Mouse (Mus musculus) forebrain, embryonic 11.5 days (tissue): Measurements from ENCODE around the gene Defb46. TPM values are rescaled to one million over a fixed set of nuclear protein-coding genes. Genes with fewer than 3 reads are reported as not detected.

Source experiments
- ATAC-seq: fragments of 200-750 bp; cut with Nextera tagmentation; replicated peaks from 2 replicates; pipeline ENCODE4 v1.8.0; 2017; ENCODE audit warnings: moderate TSS enrichment; ENCODE audit not compliant: low FRiP score
- DNase-seq: peaks from one replicate; pipeline ENCODE4 v3.0.0-alpha.2; 2017; ENCODE audit warnings: low spot score
- H3K27ac ChIP-seq: fragments of 300-500 bp; sonication (generic); 2 replicates; pipeline ENCODE4 v1.5.1; 2014; ENCODE audit warnings: low read depth, low read length
- H3K27me3 ChIP-seq: fragments of 300-500 bp; sonication (generic); 2 replicates; pipeline ENCODE4 v1.6.1; 2014; ENCODE audit warnings: mild to moderate bottlenecking, low read length, mixed read lengths; ENCODE audit not compliant: control insufficient read depth, insufficient read depth
- H3K36me3 ChIP-seq: fragments of 300-500 bp; sonication (generic); 2 replicates; pipeline ENCODE4 v1.6.1; 2014; ENCODE audit warnings: mild to moderate bottlenecking, low read length, moderate library complexity, mixed read lengths; ENCODE audit not compliant: control insufficient read depth, insufficient read depth
- H3K4me1 ChIP-seq: fragments of 300-500 bp; sonication (generic); replicated peaks from 2 replicates; pipeline ENCODE4 v1.6.1; 2014; ENCODE audit warnings: low read length, mixed read lengths; ENCODE audit not compliant: control insufficient read depth, insufficient read depth
- H3K4me2 ChIP-seq: fragments of 300-500 bp; sonication (generic); 2 replicates; pipeline ENCODE4 v1.6.1; 2014; ENCODE audit warnings: low read depth, mild to moderate bottlenecking, low read length, moderate library complexity, mixed read lengths; ENCODE audit not compliant: severe bottlenecking
- H3K4me3 ChIP-seq: fragments of 300-500 bp; sonication (generic); 2 replicates; pipeline ENCODE4 v1.5.1; 2014; ENCODE audit warnings: low read depth, low read length
- H3K9ac ChIP-seq: fragments of 300-500 bp; sonication (generic); 2 replicates; pipeline ENCODE4 v1.6.1; 2014; ENCODE audit warnings: low read length
- H3K9me3 ChIP-seq: fragments of 300-500 bp; sonication (generic); 2 replicates; pipeline ENCODE4 v1.6.1; 2016; ENCODE audit warnings: low read length, mixed read lengths; ENCODE audit not compliant: control insufficient read depth
- WGBS: fragments of 180-500 bp; shearing (Covaris S2); extraction: QIAGEN DNeasy Blood & Tissue Kit; methylation state at CpG from one replicate; pipeline ENCODE4 v1.1.7; 2014; 5-methylcytosine and 5-hydroxymethylcytosine counted together
- polyA plus RNA-seq: library from polyadenylated mRNA; unstranded; fragments of >200 nt; fragmentation: Nextera tagmentation; extraction: Ambion mirVana; gene quantifications from 2 replicates; pipeline ENCODE4 v1.2.1, GENCODE M21; 2014

Gene Defb46
- polyA plus RNA-seq = not detected in 2 replicates

DNA sequence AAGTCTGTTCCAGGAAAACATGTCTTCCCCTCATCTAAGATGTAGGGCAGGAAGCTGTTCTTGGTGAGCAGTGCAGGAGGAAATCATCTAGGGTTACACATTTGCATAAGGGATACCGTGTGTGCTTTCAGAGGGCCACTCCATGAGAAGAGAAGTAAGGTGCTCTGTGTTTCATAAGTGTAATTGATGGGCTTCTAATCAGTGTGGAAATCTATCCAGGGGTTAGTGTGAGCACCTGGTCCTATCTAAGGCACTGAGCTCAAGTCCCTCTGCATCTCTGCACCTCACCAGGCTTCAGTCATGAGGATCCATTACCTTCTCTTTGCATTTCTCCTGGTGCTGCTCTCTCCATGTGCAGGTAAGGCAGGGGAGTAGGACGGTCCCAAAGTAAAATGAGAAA lies at the start of gene Defb46:
TSS of gene Defb46 (plus strand) at position 301 of the 400 bp plus-strand sequence.
- H3K27ac ChIP-seq = no peak within 1 kb of the TSS

DNA sequence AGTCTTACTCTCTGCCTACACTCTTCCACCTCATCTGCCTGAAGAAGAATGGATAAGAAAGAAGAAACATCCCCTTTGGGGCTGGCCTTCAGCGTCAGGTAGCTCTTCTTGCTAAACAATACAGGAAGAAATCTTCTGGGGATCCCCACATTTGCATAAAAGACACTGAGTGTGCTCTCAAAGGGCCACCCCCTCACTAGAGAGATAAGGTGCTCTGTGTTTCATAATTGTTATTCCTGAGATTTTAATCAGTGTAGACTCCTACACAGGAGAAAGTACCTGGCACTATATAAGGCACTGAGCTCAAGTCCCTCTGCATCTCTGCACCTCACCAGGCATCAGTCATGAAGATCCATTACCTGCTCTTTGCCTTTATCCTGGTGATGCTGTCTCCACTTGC lies 14.6 kb upstream of the Defb46 start, which contains the start of gene Defb6:
TSS of gene Defb6 (plus strand) at position 318 of the 400 bp plus-strand sequence.
- Histone ChIP-seq H3K9me3 (no peaks in the 10 kb centered on the region), H3K9ac (no peak within 1 kb of the TSS), H3K36me3 (no peaks in the 10 kb centered on the region), H3K4me3 (no peak within 1 kb of the TSS), H3K4me2 (no peak within 1 kb of the TSS), H3K27ac (no peak within 1 kb of the TSS), H3K4me1 (no peaks in the 10 kb centered on the region), H3K27me3 (no peaks in the 10 kb centered on the region)
- DNase-seq (no peak), ATAC-seq (no peak)
- 73% methylated on average over 1 of the region's 1 CpGs for WGBS

More for the DNA sequence above, at the start of gene Defb46:
- no peak within 1 kb of the TSS for H3K4me3 ChIP-seq
- no peak within 1 kb of the TSS for H3K4me2 ChIP-seq
- WGBS = 79% methylated on average over 2 of the region's 2 CpGs
- DNase-seq = no peak
- no peaks in the 10 kb centered on the region for H3K9me3 ChIP-seq
- no peaks in the 10 kb centered on the region for H3K36me3 ChIP-seq
- ATAC-seq = no peak
- no peaks in the 10 kb centered on the region for H3K4me1 ChIP-seq
- H3K27me3 ChIP-seq = no peaks in the 10 kb centered on the region
- no peak within 1 kb of the TSS for H3K9ac ChIP-seq

DNA sequence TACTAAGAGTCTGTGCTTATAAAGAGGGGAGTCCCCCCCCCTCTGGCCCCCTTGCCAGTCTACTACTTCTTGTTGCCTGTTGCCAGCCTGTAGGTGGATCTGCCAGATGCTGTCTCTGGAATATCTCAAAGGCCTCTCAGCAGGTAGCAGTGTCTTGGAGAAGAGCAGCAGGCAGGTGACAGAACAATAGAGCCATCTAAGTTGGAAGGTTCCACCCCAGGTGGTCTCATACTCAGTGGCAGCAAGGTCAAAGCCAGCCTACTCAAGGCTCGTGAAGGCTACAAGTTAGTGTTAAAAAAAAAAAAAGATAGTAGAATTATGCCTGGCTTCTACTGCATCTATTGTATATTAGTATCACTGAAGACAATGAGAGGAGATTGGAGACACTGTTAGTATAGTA lies 1.6 kb upstream of the Defb46 start:
- no peak overlapping the region for H3K4me3 ChIP-seq
- ATAC-seq = no peak
- WGBS = 69% methylated on average over 1 of the region's 1 CpGs

DNA sequence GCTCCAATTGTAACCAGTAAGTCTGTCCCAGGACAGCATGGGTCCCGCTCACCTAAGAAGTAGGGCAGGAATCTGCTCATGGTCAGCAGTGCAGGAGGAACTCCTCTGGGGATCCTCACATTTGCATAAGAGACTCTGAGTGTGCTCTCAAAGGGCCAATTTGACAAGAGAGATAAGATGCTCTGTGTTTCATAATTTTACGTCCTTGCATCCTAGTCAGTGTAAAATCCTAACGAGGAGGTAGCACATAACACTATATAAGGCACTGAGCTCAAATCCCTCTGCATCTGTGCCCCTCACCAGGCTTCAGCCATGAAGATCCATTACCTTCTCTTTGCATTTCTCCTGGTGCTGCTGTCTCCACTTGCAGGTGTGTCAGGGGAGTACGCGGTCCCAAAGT lies 7.6 kb downstream of the Defb46 start, which contains the start of gene Defb5:
TSS of gene Defb5 (plus strand) at position 301 of the 400 bp plus-strand sequence.
- no peak for DNase-seq
- Histone ChIP-seq H3K4me3 (no peak within 1 kb of the TSS), H3K36me3 (no peaks in the 10 kb centered on the region), H3K27ac (no peak within 1 kb of the TSS), H3K4me1 (no peaks in the 10 kb centered on the region), H3K9ac (no peak within 1 kb of the TSS), H3K27me3 (no peaks in the 10 kb centered on the region), H3K4me2 (no peak within 1 kb of the TSS), H3K9me3 (no peaks in the 10 kb centered on the region)
- 87% methylated on average over 5 of the region's 5 CpGs for WGBS
- no peak for ATAC-seq

More for the DNA sequence above, 1.6 kb upstream of the Defb46 start:
- Histone ChIP-seq H3K27ac (no peak overlapping the region), H3K9ac (no peak overlapping the region), H3K4me1 (no peaks in the 10 kb centered on the region), H3K36me3 (no peaks in the 10 kb centered on the region), H3K9me3 (no peaks in the 10 kb centered on the region), H3K4me2 (no peak overlapping the region), H3K27me3 (no peaks in the 10 kb centered on the region)
- no peak for DNase-seq

DNA sequence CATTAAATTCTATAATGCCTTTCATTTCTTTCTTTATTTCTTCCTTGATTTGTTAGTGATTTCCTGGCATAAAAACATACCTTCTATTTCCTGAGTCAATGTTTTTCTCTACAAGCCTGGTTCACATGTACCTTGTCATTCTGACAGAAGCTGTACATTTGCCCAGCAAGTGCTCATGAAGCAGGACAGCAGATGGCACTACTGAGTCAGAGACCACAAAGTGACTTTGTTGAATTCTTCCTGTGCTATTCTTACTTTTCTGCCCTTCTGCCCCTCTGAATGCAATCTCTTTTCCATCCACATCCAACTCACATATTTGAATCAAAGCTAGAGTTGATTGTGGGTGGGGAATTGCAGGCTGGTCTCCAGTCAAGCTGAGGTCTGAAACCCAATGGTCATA lies 18.4 kb downstream of the Defb46 start:
- no peaks in the 10 kb centered on the region for H3K4me1 ChIP-seq
- H3K9ac ChIP-seq = no peak overlapping the region
- H3K36me3 ChIP-seq = no peaks in the 10 kb centered on the region
- H3K27me3 ChIP-seq = no peaks in the 10 kb centered on the region
- H3K9me3 ChIP-seq = no peaks in the 10 kb centered on the region; the same call in 1 of the 2 replicates
- H3K4me2 ChIP-seq = no peak overlapping the region
- DNase-seq (no peak), ATAC-seq (no peak)
- no peak overlapping the region for H3K4me3 ChIP-seq
- no peak overlapping the region for H3K27ac ChIP-seq

DNA sequence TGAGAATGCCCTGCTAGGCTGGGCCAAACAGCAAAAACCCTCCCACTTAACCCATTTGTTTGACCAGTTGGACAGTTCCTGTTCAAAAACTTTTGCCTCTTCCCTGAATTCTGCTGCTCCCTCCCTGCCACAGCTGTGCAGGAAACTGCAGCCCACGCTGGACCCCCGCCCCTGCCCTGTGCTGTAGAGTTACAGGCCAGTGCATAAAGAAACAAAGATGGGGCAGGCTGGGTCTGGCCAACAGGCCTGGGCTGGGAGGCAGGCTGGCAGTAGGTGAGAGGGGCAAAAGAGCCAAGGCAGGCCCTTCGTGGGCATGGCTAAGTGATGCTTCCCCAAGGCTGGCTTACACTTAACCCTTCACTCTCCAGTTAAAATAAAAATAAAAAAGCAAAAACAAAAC lies 20.0 kb downstream of the Defb46 start:
- H3K27ac ChIP-seq = no peak overlapping the region
- no peak overlapping the region for H3K4me3 ChIP-seq
- H3K4me1 ChIP-seq = no peaks in the 10 kb centered on the region
- H3K27me3 ChIP-seq = no peaks in the 10 kb centered on the region
- DNase-seq = no peak
- 65% methylated on average over 3 of the region's 3 CpGs for WGBS
- H3K9me3 ChIP-seq = no peaks in the 10 kb centered on the region
- no peak for ATAC-seq
- H3K36me3 ChIP-seq = no peaks in the 10 kb centered on the region
- no peak overlapping the region for H3K4me2 ChIP-seq
- no peak overlapping the region for H3K9ac ChIP-seq

Other genes starting within 250 kb of the Defb46 start
- not detected in 2 replicates for gene Defb37, start 248.9 kb upstream of the Defb46 start, polyA plus RNA-seq
- not detected in 2 replicates for gene Defb38, start 213.3 kb upstream of the Defb46 start, polyA plus RNA-seq
- not detected in 2 replicates for gene Defb39, start 175.1 kb upstream of the Defb46 start, polyA plus RNA-seq
- gene Defb12, start 125.1 kb upstream of the Defb46 start, polyA plus RNA-seq = not detected in 2 replicates
- not detected in 2 replicates for gene Defb34, start 116.2 kb upstream of the Defb46 start, polyA plus RNA-seq
- not detected in 2 replicates for gene Gm45826, start 99.1 kb upstream of the Defb46 start, polyA plus RNA-seq
- gene Defb14, start 45.6 kb upstream of the Defb46 start, polyA plus RNA-seq = not detected in 2 replicates
- gene Defb4, start 41.2 kb upstream of the Defb46 start, polyA plus RNA-seq = not detected in 2 replicates
- not detected in 2 replicates for gene Defb6, start 14.4 kb upstream of the Defb46 start, polyA plus RNA-seq
- not detected in 2 replicates for gene Defb5, start 7.7 kb downstream of the Defb46 start, polyA plus RNA-seq
- not detected in 2 replicates for gene Defb3, start 53.4 kb downstream of the Defb46 start, polyA plus RNA-seq
- gene Defb8, start 207.7 kb downstream of the Defb46 start, polyA plus RNA-seq = not detected in 2 replicates